Mouse (Mus musculus) effector memory CD4-positive, alpha-beta T cell, adult 7 months (primary cell): ENCODE results near the gene Foxq1. TPM values are rescaled to one million over a fixed set of nuclear protein-coding genes. Genes with fewer than 3 reads are reported as not detected.

Experiments used
- polyA plus RNA-seq: library from polyadenylated mRNA; unstranded; fragments of 100-300 nt; shearing (Covaris generic); gene quantifications from one replicate; pipeline ENCODE4 v1.2.1, GENCODE M21; 2017

Gene Foxq1
- 0.35 TPM for polyA plus RNA-seq

DNA sequence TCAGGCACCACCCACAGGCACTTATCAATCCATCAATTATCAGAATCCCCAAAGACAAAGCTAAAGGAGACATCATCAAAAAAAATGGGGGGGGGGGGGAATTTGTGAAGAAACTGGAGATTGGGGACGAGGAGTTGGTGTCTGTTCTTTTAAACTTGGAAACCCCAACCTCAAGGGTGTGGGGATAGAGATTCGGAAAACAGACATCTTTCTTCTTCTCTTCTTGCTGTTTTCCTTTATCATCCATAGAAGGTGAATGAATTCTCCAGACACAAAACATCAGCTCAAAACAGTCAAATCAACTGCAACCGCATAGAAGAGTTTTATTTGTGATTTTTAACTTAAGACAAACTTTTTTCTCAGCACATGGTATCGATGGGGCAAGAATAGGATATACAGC is at the start of gene Foxq1:
Foxq1 (plus strand) TSS at position 301 of the 400 bp plus-strand sequence.

GRCm38 (mm10) chr13:31558521-31559418 is 2.8 kb downstream of the Foxq1 start, which contains the start of gene A530084C06Rik:
Gene A530084C06Rik (minus strand): TSS chr13:31559333.

Other genes with a start within 250 kb of the Foxq1 start
- not detected for gene A530084C06Rik, start 3.2 kb downstream of the Foxq1 start, polyA plus RNA-seq
- gene Foxf2, start 69.7 kb downstream of the Foxq1 start, polyA plus RNA-seq = not detected